Mouse (Mus musculus): ENCODE data around the gene Gm21969. TPM values are rescaled to one million over a fixed set of nuclear protein-coding genes. Genes with fewer than 3 reads are reported as not detected.

Gene Gm21969
- polyA plus RNA-seq, 1 experiment from 2014 or later, result not detected

GRCm38 (mm10) chr4:139697755-139698154 lies 94.8 kb downstream of the Gm21969 start:
- Histone ChIP-seq H3K9me3 (peaks cover 7% of the 10 kb centered on the region; the same call in 1 of the 2 replicates), H3K27me3 (ENCODE audit: poor library complexity, severe bottlenecking) (peaks cover 54% of the 10 kb centered on the region), H3K4me3 (no peak overlapping the region), H3K4me1 (peaks cover 25% of the 10 kb centered on the region), H3K36me3 (replicated peaks) (no peaks in the 10 kb centered on the region), H3K27ac (peak overlapping the region; percentile 76)
- DNase-seq (ENCODE audit: extremely low spot score, low spot score), result peak; percentile 36
- 8% methylated on average over 9 of the region's 9 CpGs for WGBS

GRCm38 (mm10) chr4:139698602-139699001 lies 95.6 kb downstream of the Gm21969 start:
- 76% methylated on average over 8 of the region's 8 CpGs for WGBS
- peak overlapping the region; percentile 5; the same call in 1 of the 2 replicates for H3K27ac ChIP-seq

GRCm38 (mm10) chr4:139702914-139703313 lies 99.9 kb downstream of the Gm21969 start:
- Histone ChIP-seq H3K9me3 (peaks cover 7% of the 10 kb centered on the region; the same call in 1 of the 2 replicates), H3K27ac (no peak overlapping the region), H3K36me3 (replicated peaks) (no peaks in the 10 kb centered on the region), H3K27me3 (ENCODE audit: poor library complexity, severe bottlenecking) (peaks cover 20% of the 10 kb centered on the region), H3K4me3 (no peak overlapping the region), H3K4me1 (peaks cover 7% of the 10 kb centered on the region)
- WGBS, result 73% methylated on average over 4 of the region's 4 CpGs
- no peak for DNase-seq (ENCODE audit: extremely low spot score, low spot score)

More at GRCm38 (mm10) chr4:139698602-139699001, 95.6 kb downstream of the Gm21969 start:
- Histone ChIP-seq H3K36me3 (replicated peaks) (no peaks in the 10 kb centered on the region), H3K4me3 (no peak overlapping the region), H3K4me1 (peaks cover 18% of the 10 kb centered on the region), H3K9me3 (peaks cover 7% of the 10 kb centered on the region; the same call in 1 of the 2 replicates), H3K27me3 (ENCODE audit: poor library complexity, severe bottlenecking) (peaks cover 45% of the 10 kb centered on the region)
- no peak for DNase-seq (ENCODE audit: extremely low spot score, low spot score)

- Histone ChIP-seq H3K9me3 (peaks cover 7% of the 10 kb centered on the region; the same call in 1 of the 2 replicates), H3K4me1 (peaks cover 2% of the 10 kb centered on the region), H3K27ac (no peak overlapping the region), H3K36me3 (replicated peaks) (no peaks in the 10 kb centered on the region), H3K27me3 (ENCODE audit: poor library complexity, severe bottlenecking) (peaks cover 20% of the 10 kb centered on the region), H3K4me3 (no peak overlapping the region)
- 86% methylated on average over 11 of the region's 11 CpGs for WGBS
- no peak for DNase-seq (ENCODE audit: extremely low spot score, low spot score)
Measured at GRCm38 (mm10) chr4:139703468-139703867, 100.5 kb downstream of the Gm21969 start.

GRCm38 (mm10) chr4:139705986-139706385 lies 103.0 kb downstream of the Gm21969 start:
- Histone ChIP-seq H3K27ac (no peak overlapping the region), H3K36me3 (replicated peaks) (no peaks in the 10 kb centered on the region), H3K4me1 (peaks cover 9% of the 10 kb centered on the region), H3K27me3 (ENCODE audit: poor library complexity, severe bottlenecking) (peaks cover 39% of the 10 kb centered on the region), H3K4me3 (no peak overlapping the region), H3K9me3 (no peaks in the 10 kb centered on the region)
- WGBS, result 90% methylated on average over 5 of the region's 5 CpGs
- DNase-seq (ENCODE audit: extremely low spot score, low spot score), result no peak

GRCm38 (mm10) chr4:139710467-139711334 lies 107.7 kb downstream of the Gm21969 start:
- Histone ChIP-seq H3K9me3 (no peaks in the 10 kb centered on the region), H3K36me3 (replicated peaks) (no peaks in the 10 kb centered on the region), H3K4me1 (peaks cover 25% of the 10 kb centered on the region), H3K27me3 (ENCODE audit: poor library complexity, severe bottlenecking) (peaks cover 67% of the 10 kb centered on the region), H3K27ac (0 out of 2 replicates have a peak overlapping the region, but pooled peaks have one; percentile 25), H3K4me3 (no peak overlapping the region)
- 44% methylated on average over 25 of the region's 25 CpGs for WGBS
- no peak for DNase-seq (ENCODE audit: extremely low spot score, low spot score)

Small RNA genes within 50 kb of the gene (microRNA-seq; reads per million reads assigned to microRNA genes)
- gene Gm25571, result not detected
- not detected for gene Mir7020

Other genes starting within 250 kb of the Gm21969 start
- gene Iffo2, start 72.6 kb upstream of the Gm21969 start, polyA plus RNA-seq (2016; fragmentation: Nextera tagmentation; extraction: Ambion mirVana), result 2.3 and 3.0 TPM in 2 replicates
- gene Aldh4a1, start 19.7 kb downstream of the Gm21969 start, polyA plus RNA-seq (2016; fragmentation: Nextera tagmentation; extraction: Ambion mirVana), result 22.7 and 22.8 TPM in 2 replicates
- gene Tas1r2, start 50.4 kb downstream of the Gm21969 start, polyA plus RNA-seq (2016; fragmentation: Nextera tagmentation; extraction: Ambion mirVana), result not detected in 2 replicates
- gene Pax7, start 230.3 kb downstream of the Gm21969 start, polyA plus RNA-seq (2016; fragmentation: Nextera tagmentation; extraction: Ambion mirVana), result 2.2 and 2.4 TPM in 2 replicates

All from forebrain, embryonic 10.5 days (tissue).